Mouse (Mus musculus) G1E (cell line): ENCODE measurements around the gene Ubxn6. TPM values are rescaled to one million over a fixed set of nuclear protein-coding genes. Genes with fewer than 3 reads are reported as not detected.

Experiments
- ATAC-seq: 2 replicates; pipeline ENCODE4 v1.8.0; 2016; ENCODE audit warnings: mild to moderate bottlenecking; ENCODE audit not compliant: insufficient number of reproducible peaks, poor library complexity, low FRiP score, severe bottlenecking; ENCODE audit errors: extremely low read depth
- DNase-seq: peaks from one replicate; pipeline ENCODE4 v3.0.0; 2012; ENCODE audit warnings: low spot score
- H3K27me3 ChIP-seq: 2 replicates; pipeline ENCODE4 v1.6.1; 2012; ENCODE audit warnings: mild to moderate bottlenecking, low read length, inconsistent platforms; ENCODE audit not compliant: insufficient read depth
- H3K36me3 ChIP-seq: replicated peaks from 2 replicates; pipeline ENCODE3; 2012; ENCODE audit warnings: mild to moderate bottlenecking, inconsistent platforms
- H3K4me1 ChIP-seq: 2 replicates; pipeline ENCODE4 v1.6.1; 2012; ENCODE audit warnings: low read depth, low read length, inconsistent platforms, mixed read lengths; ENCODE audit not compliant: insufficient read depth
- H3K4me3 ChIP-seq: 2 replicates; pipeline ENCODE4 v1.5.1; 2012; ENCODE audit warnings: low read depth, mild to moderate bottlenecking, inconsistent platforms, low read length, moderate library complexity, mixed read lengths
- H3K9me3 ChIP-seq: replicated peaks from 2 replicates; pipeline ENCODE4 v1.6.1; 2012; ENCODE audit warnings: inconsistent platforms
- CTCF ChIP-seq: IDR thresholded peaks from 2 replicates; pipeline ENCODE4 v1.5.1; 2012; ENCODE audit warnings: low read depth, low read length, inconsistent platforms, mixed read lengths
- GATA1 ChIP-seq: IDR thresholded peaks from 2 replicates; pipeline ENCODE4 v1.6.1; 2012; ENCODE audit warnings: borderline replicate concordance, low read length, inconsistent platforms, mixed read lengths
- GATA2 ChIP-seq: IDR thresholded peaks from 2 replicates; pipeline ENCODE4 v1.6.1; 2012; ENCODE audit warnings: low read depth, low read length, inconsistent platforms, borderline replicate concordance
- POLR2AphosphoS5 ChIP-seq: IDR thresholded peaks from 2 replicates; pipeline ENCODE4 v1.6.1; 2012; ENCODE audit warnings: low read depth, low read length, inconsistent platforms; ENCODE audit not compliant: insufficient replicate concordance
- TAL1 ChIP-seq: conservative IDR thresholded peaks from 2 replicates; pipeline ENCODE4 v1.6.1; 2012; ENCODE audit warnings: low read depth, low read length, inconsistent platforms, mixed read lengths
- polyA plus RNA-seq: library from polyadenylated mRNA; stranded (reverse); fragments of >175 nt; gene quantifications from 2 replicates; pipeline ENCODE4 v1.2.3, GENCODE M21; 2012
- total RNA-seq, 2 experiments: library from RNA; stranded (forward) in 1 of 2; stranded (reverse) in 1 of 2; fragments of 200-1000 nt in 1 of 2; fragments of >200 nt in 1 of 2; fragmentation: Nextera tagmentation in 1 of 2; gene quantifications; 2 replicates each; pipeline ENCODE4 v1.2.3; 2014 to 2017

Ubxn6 gene
- total and polyA plus RNA-seq, 3 experiments: 9.0 to 21.4 (median 19.1) TPM

DNA sequence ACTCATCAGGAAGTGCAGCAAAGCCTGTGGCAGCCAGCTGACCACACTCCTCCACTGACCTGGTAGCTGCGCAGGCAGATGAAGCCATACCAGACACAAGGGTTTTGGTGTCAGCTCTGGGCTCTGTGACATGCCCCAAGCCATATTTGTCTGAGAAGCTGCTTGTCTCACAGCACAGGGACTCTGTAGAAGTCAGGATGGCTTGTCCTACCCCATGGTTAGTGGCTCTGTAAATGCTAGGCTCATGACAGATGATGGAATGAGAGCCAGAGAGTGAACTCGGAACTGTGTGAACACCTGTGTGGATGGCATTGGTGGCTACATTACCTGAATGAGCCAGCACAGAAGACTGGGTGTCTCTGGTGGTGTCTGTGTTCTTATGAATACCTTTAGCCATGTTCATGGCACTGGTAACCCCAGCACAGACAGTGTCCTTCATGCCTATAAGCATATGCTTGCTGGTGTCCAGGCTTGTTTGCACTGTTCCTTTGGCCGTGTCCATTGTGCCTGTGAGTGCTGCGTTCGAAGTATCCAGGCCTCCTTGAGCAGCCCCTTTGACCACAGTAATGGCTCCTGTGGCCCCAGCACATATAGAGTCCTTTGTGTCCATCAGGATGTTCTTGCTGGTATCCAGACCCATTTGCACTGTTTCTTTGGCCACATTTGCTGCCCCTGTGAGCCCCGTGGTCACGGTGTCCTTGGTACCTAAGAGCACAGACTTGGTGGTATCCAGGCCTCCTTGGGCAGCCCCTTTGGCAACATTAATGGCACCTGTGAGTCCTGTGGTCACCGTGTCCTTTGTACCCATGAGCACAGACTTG, 28.8 kb upstream of the Ubxn6 start:
- no peak for ATAC-seq
- no peaks in the 10 kb centered on the region for H3K9me3 ChIP-seq
- no peaks in the 10 kb centered on the region for H3K27me3 ChIP-seq
- DNase-seq: no peak
- no peak overlapping the region for H3K4me3 ChIP-seq
- TF ChIP-seq CTCF: no peak
- TF ChIP-seq POLR2AphosphoS5: no peak
- peaks cover 74% of the 10 kb centered on the region for H3K36me3 ChIP-seq
- peaks cover 2% of the 10 kb centered on the region; the same call in 1 of the 2 replicates for H3K4me1 ChIP-seq

DNA sequence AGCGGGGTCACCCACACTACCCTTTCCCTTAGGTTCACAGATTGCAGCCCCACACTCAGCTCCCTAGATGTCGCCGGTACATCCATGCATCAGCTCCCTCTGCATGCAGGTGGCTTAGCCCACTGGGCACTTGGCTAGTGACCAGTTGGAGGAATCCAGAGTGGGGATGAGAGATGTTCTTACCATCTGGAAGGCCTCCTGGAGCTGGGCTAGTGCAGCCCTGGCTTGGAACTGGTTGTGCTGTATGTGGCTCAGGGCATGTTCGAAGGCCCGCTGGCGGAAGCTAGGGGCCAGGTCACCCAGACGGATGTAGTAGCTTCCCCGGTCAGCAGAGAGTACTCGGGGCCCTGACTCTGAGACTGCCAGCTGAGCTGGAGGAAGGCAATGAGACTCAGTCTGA, 28.1 kb upstream of the Ubxn6 start:
- Histone ChIP-seq H3K36me3 (peaks cover 74% of the 10 kb centered on the region), H3K4me1 (no peaks in the 10 kb centered on the region), H3K27me3 (no peaks in the 10 kb centered on the region), H3K9me3 (no peaks in the 10 kb centered on the region), H3K4me3 (no peak overlapping the region)
- DNase-seq (no peak), ATAC-seq (no peak)
- TF ChIP-seq CTCF: no peak
- TF ChIP-seq GATA2: no peak
- no peak for TF ChIP-seq GATA1
- no peak for TF ChIP-seq TAL1
- TF ChIP-seq POLR2AphosphoS5: no peak

DNA sequence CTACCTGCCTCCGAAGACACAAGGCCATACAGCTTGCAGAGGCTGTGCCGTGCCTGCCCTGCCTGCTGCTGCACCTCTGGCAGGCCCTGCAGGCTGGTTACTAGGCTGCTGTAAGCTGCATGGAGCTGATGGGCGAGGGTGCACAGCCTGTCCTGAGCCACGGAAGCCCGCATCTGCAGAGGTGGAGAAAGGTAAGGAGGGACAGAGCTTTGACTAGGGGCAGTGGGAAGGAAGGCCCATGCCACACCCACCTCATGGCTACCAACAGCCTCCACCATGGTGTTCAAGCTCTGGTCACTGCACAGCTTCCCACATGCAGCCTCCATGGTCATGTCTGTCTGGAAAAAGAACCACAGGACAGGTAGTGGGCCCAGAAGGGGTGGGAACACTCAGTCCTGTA, 27.3 kb upstream of the Ubxn6 start:
- Histone ChIP-seq H3K4me3 (no peak overlapping the region), H3K4me1 (no peaks in the 10 kb centered on the region), H3K36me3 (peaks cover 74% of the 10 kb centered on the region), H3K9me3 (no peaks in the 10 kb centered on the region), H3K27me3 (no peaks in the 10 kb centered on the region)
- ATAC-seq: no peak
- TF ChIP-seq GATA2 (no peak), GATA1 (no peak), TAL1 (no peak), CTCF (no peak), POLR2AphosphoS5 (no peak)
- DNase-seq: no peak

DNA sequence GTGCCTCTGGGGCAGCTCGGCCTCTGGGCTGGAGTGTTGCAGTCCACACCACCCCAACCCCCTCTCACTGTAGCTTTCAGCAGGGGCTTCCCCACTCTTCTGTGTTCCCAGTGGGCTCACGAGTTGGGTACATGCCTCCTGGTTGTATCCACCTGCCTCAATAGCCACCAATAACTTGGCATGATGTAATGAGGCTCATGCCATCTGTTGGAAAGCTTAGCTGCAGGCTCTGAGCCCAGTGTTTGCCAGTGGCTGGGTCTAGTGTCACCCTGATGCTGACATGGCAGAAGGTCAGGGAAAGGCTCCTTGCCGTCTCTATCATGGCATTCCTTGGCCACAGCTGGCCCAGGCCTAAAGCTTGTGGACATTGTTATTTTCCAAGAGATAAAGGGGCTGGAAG, 26.0 kb upstream of the Ubxn6 start:
- H3K36me3 ChIP-seq: peaks cover 83% of the 10 kb centered on the region

DNA sequence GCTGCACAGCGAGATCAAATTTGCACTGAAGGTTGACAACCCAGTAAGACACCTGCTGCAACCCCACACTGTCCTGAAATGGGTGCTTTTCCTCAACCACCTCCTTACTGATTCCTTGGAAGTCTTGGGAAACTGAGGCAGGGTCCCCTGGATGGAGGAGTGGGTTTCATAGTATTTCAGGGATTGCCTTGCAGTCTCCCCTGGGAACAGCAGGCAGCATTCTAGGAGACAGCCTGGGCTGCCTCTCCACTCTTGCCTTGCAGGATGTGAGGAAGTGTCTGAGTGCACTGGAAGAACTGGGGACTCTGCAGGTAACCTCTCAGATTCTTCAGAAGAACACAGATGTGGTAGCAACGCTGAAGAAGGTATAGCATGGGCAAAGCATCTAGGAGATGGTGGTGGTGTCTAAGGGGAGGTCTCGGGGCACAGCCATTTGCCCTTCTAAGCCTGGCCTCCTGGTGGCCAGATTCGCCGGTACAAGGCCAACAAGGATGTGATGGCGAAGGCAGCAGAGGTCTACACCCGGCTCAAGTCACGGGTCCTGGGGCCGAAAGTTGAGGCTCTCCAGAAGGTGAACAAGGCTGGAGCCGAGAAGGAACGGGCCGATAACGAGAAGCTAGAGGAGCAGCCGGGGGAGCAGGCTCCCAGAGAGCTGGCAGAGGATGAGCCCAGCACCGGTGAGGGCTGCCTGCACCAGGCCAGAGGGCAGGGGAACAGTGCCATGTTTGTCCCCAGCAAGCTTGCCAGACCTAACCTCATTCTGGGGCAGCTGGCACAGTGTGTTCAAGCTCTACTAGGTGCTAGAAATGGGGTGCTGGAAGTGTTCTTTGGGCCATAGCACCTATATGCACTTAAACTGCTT, 24.1 kb upstream of the Ubxn6 start:
- Histone ChIP-seq H3K36me3 (peaks cover 98% of the 10 kb centered on the region), H3K9me3 (no peaks in the 10 kb centered on the region), H3K4me1 (no peaks in the 10 kb centered on the region), H3K4me3 (no peak overlapping the region), H3K27me3 (no peaks in the 10 kb centered on the region)
- ATAC-seq (no peak), DNase-seq (no peak)
- 0 out of 2 replicates have a peak, but pooled peaks have one; percentile 7 for TF ChIP-seq CTCF
- no peak for TF ChIP-seq TAL1
- TF ChIP-seq GATA2: no peak

More for the DNA sequence above, 26.0 kb upstream of the Ubxn6 start:
- Histone ChIP-seq H3K4me3 (no peak overlapping the region), H3K9me3 (no peaks in the 10 kb centered on the region), H3K27me3 (no peaks in the 10 kb centered on the region), H3K4me1 (no peaks in the 10 kb centered on the region)
- ATAC-seq (no peak), DNase-seq (no peak)
- no peak for TF ChIP-seq TAL1
- TF ChIP-seq GATA1: no peak
- no peak for TF ChIP-seq CTCF
- TF ChIP-seq GATA2: no peak
- no peak for TF ChIP-seq POLR2AphosphoS5

DNA sequence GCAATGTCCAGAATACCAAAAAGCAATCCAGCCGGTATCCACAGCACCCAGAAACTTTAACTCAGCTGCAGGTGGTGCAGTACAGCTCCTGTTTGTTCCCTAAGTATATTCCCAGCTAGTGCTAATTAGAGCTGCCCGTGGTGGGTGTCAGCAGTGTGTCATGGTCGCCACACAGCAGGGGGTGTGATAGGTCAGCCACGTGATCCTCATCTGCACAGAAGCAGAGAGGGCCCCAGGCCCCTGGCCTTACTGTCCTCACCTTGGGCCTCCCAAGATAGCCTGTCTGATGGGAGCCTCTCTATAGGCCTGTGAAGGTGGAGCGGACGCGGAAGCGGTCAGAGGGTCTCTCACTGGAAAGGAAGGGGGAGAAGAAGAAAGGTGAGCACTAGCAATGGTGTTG, 23.4 kb upstream of the Ubxn6 start:
- H3K4me1 ChIP-seq: no peaks in the 10 kb centered on the region
- ATAC-seq: no peak
- no peaks in the 10 kb centered on the region for H3K27me3 ChIP-seq
- peaks cover 97% of the 10 kb centered on the region for H3K36me3 ChIP-seq
- TF ChIP-seq GATA2 (no peak), GATA1 (no peak), TAL1 (no peak), POLR2AphosphoS5 (no peak), CTCF (no peak)
- no peak for DNase-seq
- H3K4me3 ChIP-seq: no peak overlapping the region
- no peaks in the 10 kb centered on the region for H3K9me3 ChIP-seq
